Mouse (Mus musculus): ENCODE measurements at regions not wholly inside any gene's neighbourhood (a gene's known extent, or its start where the extent isn't known, plus 50 kb on each side); places are given as distances from the start of the nearest gene placed in this dataset.
"Not testable (repeated sequence)": the region's sequence is repeated elsewhere in the genome, so short reads cannot be mapped to it uniquely, and the experiment has no call there.

- no peak for DNase-seq (ENCODE audit: inconsistent age in 2 of 2, low spot score in 1 of 2)
Observed at GRCm38 (mm10) chr9:41914611-41915010, 209.5 kb downstream of the Sorl1 start.

DNA sequence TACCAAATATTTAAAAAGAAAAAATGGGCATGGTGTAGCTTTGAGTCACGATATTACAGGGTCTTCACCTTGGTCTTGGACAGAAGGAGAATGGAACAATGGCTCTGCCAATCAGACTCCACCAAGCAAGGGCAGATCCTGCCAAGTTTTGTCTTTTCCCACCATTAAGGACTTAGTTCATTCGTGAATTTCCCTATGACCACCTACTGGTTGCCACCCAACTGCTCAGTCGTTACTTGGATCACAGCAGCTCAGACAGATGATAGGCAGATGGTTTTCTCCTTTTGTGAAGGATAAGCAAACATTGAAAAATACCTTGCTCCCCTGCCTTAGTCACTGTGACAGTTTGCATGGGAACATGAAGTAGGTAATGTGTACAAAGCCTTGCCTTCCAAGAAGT lies 210.2 kb downstream of the Sorl1 start:
- DNase-seq (ENCODE audit: inconsistent age in 2 of 2, low spot score in 1 of 2) = no peak

- DNase-seq (ENCODE audit: inconsistent age in 2 of 2, low spot score in 1 of 2) = no peak
Observed at GRCm38 (mm10) chr9:41912482-41912881, 211.6 kb downstream of the Sorl1 start.

DNA sequence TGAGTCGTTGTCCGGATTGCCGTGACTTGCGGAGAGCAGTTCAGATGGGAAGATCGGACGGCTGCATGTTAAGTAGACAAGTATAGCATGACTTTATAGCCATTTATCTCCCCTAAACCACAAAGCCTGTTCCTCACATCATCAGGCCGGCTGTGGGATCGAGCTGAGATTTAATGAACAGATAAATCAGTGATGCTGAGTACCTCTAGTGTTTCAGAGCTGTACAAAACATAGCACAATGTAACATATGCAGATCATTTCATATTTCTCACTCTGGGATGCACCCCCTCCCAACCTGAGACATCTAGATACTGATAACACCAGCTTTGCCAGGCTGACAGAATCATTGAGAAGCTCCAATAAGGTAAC lies 223.5 kb downstream of the Sorl1 start:
- DNase-seq (ENCODE audit: inconsistent age in 2 of 2, low spot score in 1 of 2) = no peak

DNA sequence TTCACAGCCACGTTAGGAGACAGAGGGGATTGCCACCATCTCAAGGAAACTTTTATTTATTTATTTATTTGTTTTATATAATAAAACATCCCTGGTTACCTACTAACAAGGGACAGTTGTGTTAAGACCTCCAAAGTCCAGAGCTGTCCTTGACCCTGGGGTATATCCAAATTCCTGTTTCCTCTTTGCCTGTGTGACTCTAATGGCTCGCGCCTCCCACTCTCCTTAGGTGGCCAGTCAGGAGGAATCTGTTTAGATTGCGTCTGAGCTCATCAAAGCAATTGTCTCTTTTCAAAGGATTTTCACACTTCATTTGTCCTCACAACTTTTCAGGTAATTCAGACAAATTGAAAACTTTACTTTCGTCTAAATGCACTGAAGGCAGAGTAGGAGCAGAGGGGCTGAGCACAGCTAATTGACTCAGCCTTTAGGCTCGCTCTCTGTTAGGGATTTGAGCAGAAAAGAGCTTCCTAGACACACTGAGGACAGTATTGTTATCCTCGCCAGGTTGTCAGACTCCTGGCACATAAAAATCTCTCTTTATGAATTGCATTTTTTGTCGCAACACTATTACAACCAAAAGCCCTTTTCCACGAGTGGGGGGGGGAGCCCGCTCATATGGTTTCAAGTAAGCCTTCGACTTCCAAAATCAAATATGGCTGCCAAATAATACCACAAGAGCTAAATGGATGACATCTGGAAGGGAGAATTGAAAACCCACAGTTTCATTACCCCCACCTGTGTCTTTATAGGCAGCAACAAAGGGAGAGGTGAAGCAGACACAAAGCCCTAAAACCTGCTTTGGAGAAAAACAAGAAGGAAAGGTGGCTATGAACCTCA lies 224.1 kb downstream of the Sorl1 start:
- no peak for DNase-seq (ENCODE audit: inconsistent age in 2 of 2, low spot score in 1 of 2)

DNA sequence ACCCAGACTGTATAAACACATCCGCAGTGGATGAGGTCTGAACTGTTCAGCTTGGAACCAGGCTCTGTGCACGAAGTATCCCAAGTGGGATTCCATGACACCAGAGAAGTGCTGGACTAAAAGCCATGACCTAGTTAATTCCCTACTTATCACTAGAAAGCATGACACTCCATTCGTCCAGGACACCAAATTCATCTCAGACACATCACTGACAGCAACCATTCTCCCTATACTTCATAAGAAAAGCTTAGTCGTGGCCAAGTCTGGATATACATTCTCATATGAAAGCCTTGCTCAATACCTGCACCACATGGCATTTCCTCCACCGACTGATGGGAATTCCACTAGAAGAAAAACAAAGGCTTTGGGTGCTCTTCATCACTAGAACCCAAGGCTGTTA lies 229.0 kb downstream of the Sorl1 start:
- no peak for DNase-seq (ENCODE audit: inconsistent age in 2 of 2, low spot score in 1 of 2)

DNA sequence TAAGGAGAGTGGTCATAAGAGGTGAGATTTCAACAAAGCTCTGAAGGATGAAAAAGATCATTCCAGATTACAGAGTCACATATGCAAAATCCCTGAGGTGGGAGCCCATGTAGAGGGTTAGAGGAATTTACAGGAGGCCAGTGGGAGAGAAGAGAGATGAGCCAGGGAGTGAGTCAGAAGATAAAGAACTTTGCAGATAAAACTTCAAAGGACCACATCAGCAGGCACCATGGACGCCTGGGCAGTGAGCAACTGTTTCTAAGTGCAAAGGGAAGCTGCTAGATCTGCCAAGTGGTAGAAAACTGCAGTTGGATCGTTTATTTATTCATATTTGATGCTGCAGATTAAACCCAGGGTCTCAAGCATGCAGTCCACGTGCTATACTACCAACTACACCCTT lies 231.3 kb downstream of the Sorl1 start:
- peak; percentile 45 to 81 for DNase-seq (ENCODE audit: inconsistent age in 2 of 2, low spot score in 1 of 2)

DNA sequence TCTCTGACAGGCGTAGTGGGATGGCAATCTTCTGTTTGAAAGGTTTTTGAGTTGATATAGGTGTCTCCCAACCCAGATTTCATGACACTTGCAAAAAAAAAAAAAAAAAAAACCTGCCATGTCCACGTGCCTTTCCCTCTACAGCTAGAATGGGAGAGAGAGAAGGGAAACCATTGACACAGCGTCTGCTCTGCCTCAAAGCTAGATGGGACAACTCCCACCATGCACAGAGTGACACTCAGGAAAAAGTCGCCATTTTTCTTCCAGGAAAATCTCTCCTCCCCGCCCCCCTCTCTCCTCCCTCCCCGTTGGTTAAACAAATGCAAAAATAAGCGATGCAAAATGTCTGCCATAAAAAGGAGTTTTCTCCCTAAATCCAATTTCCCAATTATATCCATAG lies 232.9 kb downstream of the Sorl1 start:
- no peak for DNase-seq (ENCODE audit: inconsistent age in 2 of 2, low spot score in 1 of 2)

DNA sequence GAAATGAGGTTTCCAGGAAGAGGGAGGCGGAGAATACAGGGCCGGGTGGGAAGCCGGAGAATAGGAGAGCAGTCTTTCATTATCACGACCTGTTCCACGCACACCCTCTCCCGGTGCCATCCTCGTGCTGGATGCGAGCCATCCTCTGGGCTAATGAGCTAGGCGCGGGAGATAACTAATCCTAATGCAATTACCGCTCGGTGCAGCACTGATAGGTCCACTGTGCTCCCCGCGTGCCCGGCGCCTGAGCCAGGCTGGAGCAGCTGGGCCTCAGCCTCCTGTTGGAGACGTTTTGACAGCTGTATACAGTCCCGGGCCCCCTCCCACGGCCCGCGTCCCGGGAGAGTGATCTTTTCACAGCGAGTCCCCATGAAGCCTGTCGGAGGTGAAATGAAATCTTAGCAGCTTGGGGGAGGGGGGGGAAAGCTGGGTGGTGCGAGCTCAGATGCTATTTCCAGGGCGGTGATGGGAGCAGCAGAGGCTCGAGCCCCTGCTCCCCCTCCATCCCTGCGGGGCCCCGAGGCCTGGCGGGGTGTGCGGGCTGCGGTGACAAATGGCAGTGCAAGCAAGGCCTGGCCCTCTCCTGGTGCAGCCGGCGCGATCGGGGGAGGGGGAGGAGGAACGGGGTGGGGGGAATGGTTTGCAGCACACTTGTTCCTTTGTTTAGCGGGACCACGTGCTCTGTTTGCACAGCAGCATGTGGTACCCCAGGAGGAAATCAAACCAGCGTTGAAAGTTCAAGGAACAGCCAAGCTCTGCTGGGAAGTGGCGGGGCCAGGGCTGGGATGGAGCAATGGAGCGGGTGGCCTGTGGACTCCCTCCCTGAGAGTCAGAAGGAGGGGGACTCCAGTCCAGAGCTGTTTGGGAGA lies 233.6 kb downstream of the Sorl1 start:
- peak; percentile 68 to 87 for DNase-seq (ENCODE audit: inconsistent age in 2 of 2, low spot score in 1 of 2)

- DNase-seq (ENCODE audit: inconsistent age in 2 of 2, low spot score in 1 of 2) = peak in 1 of 2 experiments; percentile 8
Observed at GRCm38 (mm10) chr9:41889568-41890272, 234.4 kb downstream of the Sorl1 start.

DNA sequence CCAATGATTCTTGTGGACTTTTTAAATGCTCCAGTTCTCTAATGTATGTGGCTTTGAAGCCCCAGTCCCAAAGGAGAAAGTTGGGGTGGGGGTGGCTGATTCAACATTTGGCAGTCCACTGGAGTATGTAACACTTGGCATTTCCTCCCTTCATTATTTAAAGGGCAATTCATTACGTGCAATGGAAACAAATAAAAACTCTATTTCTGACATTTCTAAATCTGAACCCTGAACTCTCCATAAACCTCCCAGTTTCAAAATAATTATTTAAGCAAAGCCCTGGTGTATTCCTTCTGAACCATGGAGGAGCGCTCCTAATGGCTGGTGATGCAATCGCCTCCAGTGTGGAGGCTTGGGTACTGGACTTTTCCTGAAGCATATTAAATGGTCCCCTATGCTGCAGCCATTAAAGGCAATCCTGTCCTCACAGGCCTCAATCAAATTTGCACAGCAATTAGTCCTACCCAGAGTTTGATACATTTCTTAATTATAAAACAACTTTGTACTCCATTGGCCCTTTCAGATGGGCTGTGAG lies 235.4 kb downstream of the Sorl1 start:
- no peak for DNase-seq (ENCODE audit: inconsistent age in 2 of 2, low spot score in 1 of 2)

DNA sequence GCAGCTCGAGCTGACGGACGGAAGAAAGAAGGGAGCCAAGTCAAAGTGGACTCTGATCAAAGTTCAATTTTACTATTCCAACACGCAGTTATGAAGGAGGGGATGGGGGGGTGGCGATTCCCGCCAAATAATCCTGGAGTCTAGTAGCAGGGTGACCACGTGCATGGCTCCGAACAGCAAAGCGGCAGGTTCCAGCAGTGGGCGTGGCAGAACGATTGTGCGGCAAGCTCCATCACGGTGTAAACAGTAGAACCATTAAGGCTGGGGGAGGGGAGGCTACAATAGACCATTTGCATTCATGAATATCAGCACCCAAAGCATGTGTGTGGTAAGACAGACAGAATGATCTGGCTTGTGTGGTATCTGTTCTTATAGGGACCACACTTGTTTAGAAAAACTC lies 237.6 kb downstream of the Sorl1 start:
- not testable (repeated sequence) for DNase-seq (ENCODE audit: inconsistent age in 2 of 2, low spot score in 1 of 2)

DNA sequence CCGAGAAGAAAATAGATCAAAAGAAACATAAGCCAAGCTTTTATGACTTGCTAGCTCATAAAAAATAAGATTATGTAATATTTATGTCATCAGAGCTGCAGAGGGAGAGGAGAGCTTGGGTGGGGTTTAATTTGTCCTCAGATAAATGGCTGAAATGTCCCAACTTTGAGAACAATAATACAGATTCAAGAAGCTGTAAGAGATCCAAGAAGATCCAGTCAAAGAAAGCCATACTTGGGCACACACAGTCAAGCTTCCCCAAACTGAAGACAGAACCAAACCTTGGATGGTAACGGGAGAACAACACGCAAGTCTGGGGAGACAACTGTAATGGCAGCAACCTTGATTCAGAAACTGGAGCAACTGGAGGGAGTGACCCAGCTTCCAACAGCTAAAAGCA lies 243.6 kb downstream of the Sorl1 start:
- no peak for DNase-seq (ENCODE audit: inconsistent age in 2 of 2, low spot score in 1 of 2)

- DNase-seq (ENCODE audit: inconsistent age in 2 of 2, low spot score in 1 of 2) = no peak
Observed at GRCm38 (mm10) chr9:41879080-41879479, 245.0 kb downstream of the Sorl1 start.

DNA sequence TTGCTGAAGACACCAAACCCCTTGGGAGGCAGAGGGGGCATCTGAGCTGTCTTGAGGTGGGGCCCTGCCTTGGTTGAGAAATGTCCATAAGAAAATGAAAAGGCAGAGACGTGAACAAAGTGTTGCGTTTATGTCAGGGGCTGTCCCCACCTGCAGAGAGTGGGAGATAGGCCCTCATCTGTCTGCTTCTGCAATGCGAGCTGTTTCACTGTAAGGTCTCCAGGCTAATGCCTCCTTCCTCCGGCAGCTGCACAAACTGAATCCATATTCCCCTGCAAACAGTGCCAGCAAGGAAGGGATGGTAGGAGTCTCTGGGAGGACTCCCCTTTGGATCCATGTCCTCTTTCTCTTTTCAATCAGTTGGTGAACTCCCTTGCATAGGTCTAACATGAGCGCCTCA lies 263.0 kb downstream of the Sorl1 start:
- no peak for DNase-seq (ENCODE audit: inconsistent age in 2 of 2, low spot score in 1 of 2)

DNA sequence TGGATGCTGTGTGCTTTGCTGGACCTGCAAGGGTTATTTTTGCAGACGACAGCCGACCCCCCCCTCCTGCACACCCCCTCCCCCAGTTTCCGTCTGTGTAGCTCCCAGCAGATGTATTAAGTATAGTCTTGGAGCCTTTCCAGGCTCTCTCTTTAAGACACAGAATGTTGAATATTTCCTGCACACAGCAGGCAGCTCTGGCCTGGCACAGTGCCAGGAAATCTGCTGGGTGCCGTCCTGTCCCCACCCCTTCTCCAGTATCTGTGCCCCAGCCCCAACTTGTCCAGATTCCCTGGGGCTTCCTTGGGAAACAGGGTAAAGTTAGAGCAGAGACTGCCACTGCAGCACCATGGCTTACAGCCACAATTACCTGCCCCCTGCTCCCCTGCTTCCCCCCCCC lies 263.4 kb downstream of the Sorl1 start:
- DNase-seq (ENCODE audit: inconsistent age in 2 of 2, low spot score in 1 of 2) = peak; percentile 29 to 63

DNA sequence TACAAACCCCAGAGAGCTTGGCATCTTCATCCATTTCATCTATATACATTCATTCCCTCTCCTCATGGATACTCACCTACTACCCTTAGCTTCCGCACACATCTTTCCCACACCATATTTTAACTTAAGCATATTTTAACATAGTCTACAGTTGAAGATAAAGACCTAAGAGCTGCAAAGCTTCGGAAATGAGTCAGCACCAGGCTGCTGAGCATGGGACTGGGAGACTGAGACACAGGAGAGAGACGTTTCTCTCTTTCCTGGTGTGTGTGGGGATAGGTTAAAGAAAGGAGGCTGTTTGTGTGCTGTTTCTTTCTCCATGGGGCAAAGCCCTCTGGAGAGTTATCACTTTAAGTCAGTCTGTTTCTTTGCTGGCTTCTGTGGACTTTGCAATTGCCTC lies 264.3 kb downstream of the Sorl1 start:
- no peak for DNase-seq (ENCODE audit: inconsistent age in 2 of 2, low spot score in 1 of 2)

GRCm38 (mm10) chr9:41852099-41852498 lies 272.0 kb downstream of the Sorl1 start:
- DNase-seq (ENCODE audit: inconsistent age in 2 of 2, low spot score in 1 of 2) = no peak

DNA sequence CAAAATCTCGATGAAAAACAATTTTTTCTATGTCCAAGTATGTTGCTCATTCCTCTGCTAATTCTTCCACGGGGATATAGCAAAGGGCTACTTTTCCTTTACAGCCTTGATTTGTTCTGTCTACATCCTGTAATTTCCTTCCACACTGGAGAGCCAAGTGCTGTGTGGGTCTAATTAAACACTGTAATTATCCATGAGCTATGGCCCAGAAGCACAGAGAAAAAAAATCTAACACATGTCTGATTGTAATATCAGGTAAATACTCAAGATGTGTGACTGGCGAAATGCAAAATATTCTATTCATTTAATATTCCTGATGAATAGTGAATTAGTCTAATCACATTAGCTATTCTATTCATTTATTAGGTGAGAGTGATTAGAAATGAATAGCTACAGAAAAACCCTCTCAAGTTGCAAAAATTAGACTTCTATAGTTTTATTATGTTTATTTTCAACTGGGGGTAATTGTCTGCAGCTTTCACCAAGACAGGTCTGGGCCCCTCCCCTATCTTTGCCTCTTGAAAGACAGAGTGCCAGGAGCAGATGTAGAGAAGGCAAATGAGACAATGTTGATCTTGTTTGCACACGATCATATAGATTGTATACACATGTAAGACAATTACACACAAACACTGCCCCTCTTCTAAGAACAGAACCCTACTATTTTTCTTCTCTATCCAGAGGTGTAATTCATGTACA lies 274.3 kb downstream of the Sorl1 start:
- no peak for DNase-seq (ENCODE audit: inconsistent age in 2 of 2, low spot score in 1 of 2)

GRCm38 (mm10) chr9:41844616-41845015 lies 279.5 kb downstream of the Sorl1 start:
- DNase-seq (ENCODE audit: inconsistent age in 2 of 2, low spot score in 1 of 2) = no peak
